Mouse (Mus musculus) lung, postnatal 0 days (tissue): ENCODE results near the gene Gabra4.

ENCODE experiments used
- CTCF ChIP-seq: IDR thresholded peaks from 2 replicates; pipeline ENCODE4 v1.5.1; 2016; ENCODE audit warnings: antibody characterized with exemption, mild to moderate bottlenecking
- EP300 ChIP-seq: IDR thresholded peaks from 2 replicates; pipeline ENCODE4 v1.6.1; 2016; ENCODE audit warnings: antibody characterized with exemption, mild to moderate bottlenecking, control low read depth

GRCm38 (mm10) chr5:71571646-71572237, 86.4 kb downstream of the Gabra4 start:
- TF ChIP-seq EP300 (no peak), CTCF (no peak)
